Mouse (Mus musculus) telencephalon, adult 2 months (tissue): ENCODE measurements around the gene Tusc2.
A peak's percentile ranks its signal among the peaks of the same experiment; 100 is the strongest.
"Not testable (repeated sequence)": the region's sequence is repeated elsewhere in the genome, so short reads cannot be mapped to it uniquely, and the experiment has no call there.

Source experiments
- DNase-seq: peaks from one replicate; pipeline ENCODE4 v3.0.0-alpha.2; 2011; ENCODE audit warnings: low read depth, low spot score

Gene Tusc2

GRCm38 (mm10) chr9:107545199-107545598, 17.9 kb upstream of the Tusc2 start:
- DNase-seq, result no peak

GRCm38 (mm10) chr9:107545602-107546001, 17.5 kb upstream of the Tusc2 start:
- DNase-seq, result no peak

- DNase-seq, result peak; percentile 82
Observed at GRCm38 (mm10) chr9:107547026-107547425, 16.0 kb upstream of the Tusc2 start, which contains the start of gene Zmynd10. Gene Zmynd10, plus strand, starts transcription at chr9:107547298.

- DNase-seq, result no peak
Observed at GRCm38 (mm10) chr9:107547957-107548356, 15.1 kb upstream of the Tusc2 start.

- DNase-seq, result no peak
Observed at GRCm38 (mm10) chr9:107548820-107549219, 14.2 kb upstream of the Tusc2 start.

- no peak for DNase-seq
Observed at GRCm38 (mm10) chr9:107549297-107550074, 13.6 kb upstream of the Tusc2 start.

- DNase-seq, result no peak
Observed at GRCm38 (mm10) chr9:107550491-107551116, 12.5 kb upstream of the Tusc2 start.

GRCm38 (mm10) chr9:107551117-107551889, 11.8 kb upstream of the Tusc2 start, which contains the start of gene Rassf1:
Gene Rassf1, plus strand, starts transcription at chr9:107551555.
- DNase-seq, result no peak

GRCm38 (mm10) chr9:107551890-107552355, 11.1 kb upstream of the Tusc2 start:
- DNase-seq, result no peak

GRCm38 (mm10) chr9:107552690-107553393, 10.2 kb upstream of the Tusc2 start:
- DNase-seq, result no peak

- no peak for DNase-seq
Observed at GRCm38 (mm10) chr9:107553541-107554318, 9.3 kb upstream of the Tusc2 start.

GRCm38 (mm10) chr9:107554319-107554825, 8.7 kb upstream of the Tusc2 start:
- DNase-seq, result peak; percentile 98

- no peak for DNase-seq
Observed at GRCm38 (mm10) chr9:107555031-107555457, 8.0 kb upstream of the Tusc2 start.

GRCm38 (mm10) chr9:107555701-107556100, 7.4 kb upstream of the Tusc2 start:
- DNase-seq, result no peak

- DNase-seq, result no peak
Observed at GRCm38 (mm10) chr9:107556346-107556745, 6.7 kb upstream of the Tusc2 start.

- not testable (repeated sequence) for DNase-seq
Observed at GRCm38 (mm10) chr9:107565556-107565955, 2.5 kb downstream of the Tusc2 start.

- DNase-seq, result no peak
Observed at GRCm38 (mm10) chr9:107566041-107566709, 3.1 kb downstream of the Tusc2 start.

GRCm38 (mm10) chr9:107566855-107567254, 3.8 kb downstream of the Tusc2 start:
- DNase-seq, result no peak

- DNase-seq, result no peak
Observed at GRCm38 (mm10) chr9:107567702-107568319, 4.8 kb downstream of the Tusc2 start, which contains the start of gene Hyal2. Gene Hyal2, plus strand, starts transcription at chr9:107567945.
